Mouse (Mus musculus) frontal cortex, postnatal 14 days (tissue): ENCODE data around the gene Gpr1.
"Not testable (repeated sequence)": the region's sequence is repeated elsewhere in the genome, so short reads cannot be mapped to it uniquely, and the experiment has no call there.

ENCODE experiments used
- DNase-seq, 2 experiments: peaks; one replicate each; pipeline ENCODE4 v3.0.0; 2022; ENCODE audit warnings: low spot score in 2 of 2

Gpr1 gene

GRCm38 (mm10) chr1:63180575-63180974, 33.8 kb downstream of the Gpr1 start:
- not testable (repeated sequence) for DNase-seq

GRCm38 (mm10) chr1:63180122-63180521, 34.2 kb downstream of the Gpr1 start:
- DNase-seq, result no peak

- DNase-seq, result no peak
These were observed 36.0 kb downstream of the Gpr1 start for GRCm38 (mm10) chr1:63178308-63178707.

GRCm38 (mm10) chr1:63176604-63177421, 37.5 kb downstream of the Gpr1 start, which contains the start of the genes Eef1b2 and Ndufs1:
Gene Eef1b2 (plus strand): TSS chr1:63176825.
Gene Ndufs1 (minus strand): TSS chr1:63176833.
- peak; percentile 96 to 97 for DNase-seq

GRCm38 (mm10) chr1:63176259-63176603, 38.1 kb downstream of the Gpr1 start:
- DNase-seq, result no peak

- DNase-seq, result no peak
These were observed 38.5 kb downstream of the Gpr1 start for GRCm38 (mm10) chr1:63175853-63176252.

- DNase-seq, result no peak
These were observed 45.7 kb downstream of the Gpr1 start for GRCm38 (mm10) chr1:63168638-63169037.

GRCm38 (mm10) chr1:63140231-63140630, 74.1 kb downstream of the Gpr1 start:
- no peak for DNase-seq

GRCm38 (mm10) chr1:63138586-63138985, 75.8 kb downstream of the Gpr1 start:
- not testable (repeated sequence) for DNase-seq

- DNase-seq, result no peak
These were observed 76.4 kb downstream of the Gpr1 start for GRCm38 (mm10) chr1:63137971-63138370.

- no peak for DNase-seq
These were observed 79.8 kb downstream of the Gpr1 start for GRCm38 (mm10) chr1:63134530-63134929.
